Mouse (Mus musculus) activated CD4-positive, CD25-positive, alpha-beta regulatory T cell, adult 4 months (primary cell): ENCODE data around the gene Nup210l. TPM values are rescaled to one million over a fixed set of nuclear protein-coding genes. Genes with fewer than 3 reads are reported as not detected.

ENCODE experiments used
- ATAC-seq: one replicate; pipeline ENCODE4 v1.8.0; 2017
- polyA plus RNA-seq, 2 experiments: library from polyadenylated mRNA; unstranded; fragments of 100-300 nt; shearing (Covaris generic); gene quantifications; one replicate each; pipeline ENCODE4 v1.2.1; 2017

Gene Nup210l
- polyA plus RNA-seq, 2 experiments from 2014 or later = 0.15 to 0.37 TPM

DNA sequence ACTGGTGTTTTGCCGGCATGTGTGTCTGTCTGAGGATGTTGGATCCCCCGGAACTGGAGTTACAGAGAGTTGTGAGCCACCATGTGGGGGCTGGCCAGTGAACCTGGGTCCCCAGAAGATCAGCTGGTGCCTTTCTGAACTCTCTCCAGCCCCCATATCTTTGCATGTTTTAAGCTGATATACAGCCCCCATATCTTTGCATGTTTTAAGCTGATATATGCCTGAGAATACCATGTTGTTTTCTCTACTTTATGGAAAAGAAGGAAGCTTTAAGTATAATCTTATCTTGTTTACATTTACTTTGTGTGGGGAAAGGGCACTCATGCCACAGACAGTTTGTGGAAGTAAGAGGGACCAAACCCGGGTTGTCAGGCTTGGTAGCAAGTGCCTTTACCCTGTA is 75.6 kb downstream of the Nup210l start:
- no peak for ATAC-seq

DNA sequence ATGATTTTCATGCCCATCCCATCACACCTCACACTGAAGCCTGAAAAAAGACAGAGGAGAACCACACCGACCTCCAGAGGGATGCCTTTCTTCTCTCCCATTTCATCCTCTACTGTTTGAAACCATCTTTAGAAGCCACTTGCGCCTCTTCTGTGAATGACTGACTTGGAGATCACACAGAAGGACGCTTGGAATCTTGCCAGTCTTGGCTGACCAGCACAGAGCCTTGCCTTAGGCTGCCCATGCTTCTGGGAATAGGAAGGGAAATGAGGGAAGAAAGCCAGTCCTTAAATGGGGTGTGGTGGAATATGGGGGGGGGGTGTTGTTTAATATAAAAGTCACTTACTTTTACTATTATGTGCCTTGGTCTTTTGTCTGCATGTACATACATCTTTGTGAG is 79.6 kb downstream of the Nup210l start:
- ATAC-seq = no peak

DNA sequence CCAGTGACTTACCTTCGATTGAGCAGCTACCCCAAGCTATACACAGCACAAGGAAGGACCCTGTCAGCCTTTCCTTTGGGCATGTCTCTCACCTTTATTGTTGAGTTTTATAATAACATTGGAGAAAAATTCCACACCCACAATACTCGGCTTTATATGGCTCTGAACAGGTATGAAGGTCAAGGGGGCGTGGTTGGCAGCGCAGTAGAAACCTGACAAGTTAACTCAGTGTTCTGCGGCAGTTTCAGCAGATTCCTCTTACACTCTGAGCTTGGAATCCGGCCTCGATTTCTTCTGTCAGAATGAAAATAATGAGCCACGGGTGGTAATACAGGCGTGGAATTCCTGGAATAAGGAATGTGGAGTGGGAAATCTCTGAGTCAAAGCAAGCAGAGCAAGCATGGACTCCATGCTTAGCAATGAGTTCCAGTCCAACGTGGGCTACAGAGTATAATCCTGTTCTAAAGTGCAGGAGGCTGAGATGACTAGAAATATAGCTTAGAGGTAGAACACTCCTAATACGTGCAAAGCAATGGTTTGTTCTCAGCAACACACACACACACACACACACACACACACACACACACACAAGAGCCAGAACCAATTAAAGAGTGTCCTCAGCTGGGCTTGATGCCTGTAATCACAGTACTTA is 87.1 kb downstream of the Nup210l start:
- ATAC-seq = no peak

DNA sequence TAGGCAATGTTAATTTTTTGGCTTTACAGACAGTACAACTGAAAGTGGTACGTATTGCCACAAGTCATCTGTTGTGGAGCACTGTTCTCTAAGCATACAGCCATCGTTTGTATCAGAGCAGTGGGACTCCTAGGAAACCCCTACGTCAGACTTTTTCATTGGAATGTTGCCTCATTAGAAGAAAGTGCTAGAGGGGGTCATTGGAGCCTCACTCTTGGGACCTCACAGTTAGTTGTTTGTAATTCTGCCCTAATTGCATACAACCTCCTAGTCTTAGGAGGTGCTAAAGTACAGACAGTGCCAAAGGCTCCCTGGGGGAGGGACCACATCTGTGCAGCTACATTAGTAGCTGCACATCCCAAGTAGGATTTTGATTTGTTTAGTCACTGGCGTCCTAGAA is 90.8 kb downstream of the Nup210l start:
- ATAC-seq = no peak

DNA sequence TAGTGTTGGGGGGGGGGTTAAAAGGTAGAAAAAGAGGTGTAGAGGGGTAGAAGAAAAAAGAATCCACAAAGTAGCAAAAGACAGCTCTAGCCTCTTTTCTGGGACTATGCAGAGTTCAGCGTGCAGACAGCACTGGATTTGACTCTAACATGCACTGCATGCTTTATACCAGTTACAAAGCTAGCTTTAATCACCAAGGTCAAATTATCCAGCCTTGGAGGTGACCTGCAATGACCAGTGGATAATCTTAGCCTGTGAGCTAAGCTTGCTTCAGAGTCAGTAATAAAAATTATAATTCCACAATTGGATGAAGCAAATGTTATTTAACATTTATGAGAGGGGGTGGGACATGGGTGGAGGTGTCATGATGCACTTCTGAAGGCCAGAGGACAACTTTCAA is 91.7 kb downstream of the Nup210l start:
- ATAC-seq = no peak

DNA sequence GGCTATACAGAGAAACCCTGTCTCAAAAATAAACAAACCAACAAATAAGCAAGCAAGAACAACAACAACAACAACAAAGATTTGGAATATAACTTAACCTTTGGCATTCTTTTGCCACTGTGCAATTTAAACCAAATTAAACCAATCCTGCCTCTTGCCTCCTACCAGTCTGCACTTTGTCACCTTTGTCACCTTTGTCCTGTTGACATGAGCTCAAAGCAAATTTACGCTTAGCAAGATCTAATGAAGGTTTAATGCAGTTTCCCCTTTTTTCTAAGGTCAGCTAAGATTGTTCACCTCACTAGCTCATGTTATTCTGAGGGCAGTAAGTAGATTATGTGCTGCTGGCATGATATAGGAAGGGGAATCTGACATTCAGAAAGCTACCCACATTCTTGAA is 93.6 kb downstream of the Nup210l start:
- ATAC-seq = no peak

DNA sequence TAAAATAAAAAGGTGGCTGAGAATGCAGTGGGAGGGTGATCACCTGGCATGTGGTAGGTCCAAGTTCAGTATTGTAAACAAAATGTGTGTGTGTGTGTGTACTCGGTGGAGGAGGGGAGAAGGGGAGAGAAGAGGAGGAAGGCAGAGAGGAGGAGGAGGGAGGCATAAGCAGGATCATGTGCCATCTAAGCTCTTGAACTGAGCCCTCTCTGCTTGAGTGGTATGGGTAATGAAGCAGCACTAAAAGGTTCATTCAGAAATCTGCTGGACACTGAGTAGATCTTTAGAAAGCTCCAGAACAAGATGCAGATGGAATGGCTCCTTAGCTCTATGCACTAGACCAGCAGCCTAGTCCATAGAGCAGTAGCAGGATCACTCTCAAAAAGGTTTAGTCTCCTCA is 99.0 kb downstream of the Nup210l start:
- no peak for ATAC-seq

DNA sequence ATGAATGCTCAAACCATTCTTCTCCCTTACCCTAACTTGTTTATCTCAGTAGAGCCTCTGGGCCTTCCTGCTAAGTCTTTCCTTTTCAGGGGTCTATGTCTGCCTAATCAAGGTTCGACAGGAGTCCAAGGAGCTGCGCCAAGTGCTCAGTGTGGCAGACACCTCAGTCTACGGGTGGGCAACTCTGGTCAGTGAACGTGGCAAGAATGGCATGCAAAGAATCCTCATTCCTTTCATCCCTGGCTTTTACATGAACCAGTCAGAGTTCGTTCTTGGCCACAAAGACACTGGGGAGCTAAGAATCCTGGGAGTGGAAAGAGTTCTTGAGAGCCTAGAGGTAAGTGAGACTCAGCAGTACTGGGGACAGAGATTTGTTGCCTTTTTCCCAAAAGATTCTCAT is 99.7 kb downstream of the Nup210l start:
- ATAC-seq = no peak

DNA sequence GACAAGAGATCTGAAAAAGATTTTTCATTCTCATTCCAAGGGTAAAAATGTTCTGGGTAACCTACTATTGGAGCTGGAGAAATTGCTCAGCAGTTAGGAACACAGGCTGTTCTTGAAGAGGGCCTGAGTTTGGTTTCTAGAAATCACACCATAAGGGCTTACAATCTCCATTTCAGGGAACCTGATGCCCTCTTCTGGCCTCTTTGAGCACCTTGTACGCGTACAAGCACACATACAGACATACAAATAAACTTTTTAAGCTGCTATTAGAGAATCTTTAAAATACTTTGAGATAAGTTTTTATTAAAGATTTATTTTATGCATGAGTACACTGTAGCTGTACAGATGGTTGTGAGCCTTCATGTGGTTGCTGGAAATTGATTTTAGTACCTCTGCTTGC is 100.7 kb downstream of the Nup210l start:
- no peak for ATAC-seq

DNA sequence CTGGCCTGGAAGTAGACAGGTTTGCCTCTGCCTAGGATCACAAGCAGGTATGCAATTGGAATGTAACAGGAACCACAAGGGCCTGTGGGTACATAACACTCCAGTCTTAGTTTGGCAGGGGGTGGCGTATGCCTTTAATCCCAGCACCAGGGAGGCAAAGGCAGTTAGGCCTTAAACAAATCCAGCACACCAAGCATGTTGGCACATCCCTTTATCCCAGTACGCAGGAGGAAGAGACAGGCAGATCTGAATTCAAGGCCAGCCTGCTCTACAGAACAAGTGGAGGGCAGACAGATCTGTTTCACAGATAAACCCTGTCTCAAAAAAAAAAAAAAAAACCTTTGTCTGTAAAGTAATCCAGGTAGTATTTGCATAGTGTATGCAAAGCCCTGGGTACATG is 104.7 kb downstream of the Nup210l start:
- ATAC-seq = no peak

DNA sequence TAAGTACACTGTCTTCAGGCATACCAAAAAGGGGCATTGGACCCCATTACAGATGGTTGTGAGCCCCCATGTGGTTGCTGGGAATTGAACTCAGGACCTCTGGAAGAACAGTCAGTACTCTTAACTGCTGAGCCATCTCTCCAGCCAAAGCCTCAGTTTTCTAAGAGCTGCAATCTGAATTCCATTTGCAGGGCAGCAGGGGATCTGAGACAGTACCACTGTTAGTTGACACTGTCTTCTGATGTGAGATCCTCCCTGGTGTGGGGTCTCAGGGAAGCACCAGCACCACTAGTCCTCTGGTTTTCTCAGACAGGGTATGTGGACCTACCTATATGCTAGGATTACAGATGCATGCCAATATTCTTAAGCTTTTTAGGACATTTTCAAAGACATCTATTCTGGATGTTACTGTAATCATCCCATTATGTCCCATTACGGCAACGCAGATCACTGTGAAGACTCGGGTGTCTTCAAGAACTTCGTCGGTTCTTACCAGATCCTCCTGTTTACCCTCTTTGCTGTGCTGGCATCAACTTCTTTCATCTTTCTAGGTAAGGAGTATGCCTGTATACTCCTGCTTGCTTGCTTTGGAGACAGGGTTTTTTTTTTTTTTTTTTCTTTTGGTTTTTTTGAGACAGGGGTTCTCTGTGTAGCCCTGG is 106.1 kb downstream of the Nup210l start:
- ATAC-seq = no peak

DNA sequence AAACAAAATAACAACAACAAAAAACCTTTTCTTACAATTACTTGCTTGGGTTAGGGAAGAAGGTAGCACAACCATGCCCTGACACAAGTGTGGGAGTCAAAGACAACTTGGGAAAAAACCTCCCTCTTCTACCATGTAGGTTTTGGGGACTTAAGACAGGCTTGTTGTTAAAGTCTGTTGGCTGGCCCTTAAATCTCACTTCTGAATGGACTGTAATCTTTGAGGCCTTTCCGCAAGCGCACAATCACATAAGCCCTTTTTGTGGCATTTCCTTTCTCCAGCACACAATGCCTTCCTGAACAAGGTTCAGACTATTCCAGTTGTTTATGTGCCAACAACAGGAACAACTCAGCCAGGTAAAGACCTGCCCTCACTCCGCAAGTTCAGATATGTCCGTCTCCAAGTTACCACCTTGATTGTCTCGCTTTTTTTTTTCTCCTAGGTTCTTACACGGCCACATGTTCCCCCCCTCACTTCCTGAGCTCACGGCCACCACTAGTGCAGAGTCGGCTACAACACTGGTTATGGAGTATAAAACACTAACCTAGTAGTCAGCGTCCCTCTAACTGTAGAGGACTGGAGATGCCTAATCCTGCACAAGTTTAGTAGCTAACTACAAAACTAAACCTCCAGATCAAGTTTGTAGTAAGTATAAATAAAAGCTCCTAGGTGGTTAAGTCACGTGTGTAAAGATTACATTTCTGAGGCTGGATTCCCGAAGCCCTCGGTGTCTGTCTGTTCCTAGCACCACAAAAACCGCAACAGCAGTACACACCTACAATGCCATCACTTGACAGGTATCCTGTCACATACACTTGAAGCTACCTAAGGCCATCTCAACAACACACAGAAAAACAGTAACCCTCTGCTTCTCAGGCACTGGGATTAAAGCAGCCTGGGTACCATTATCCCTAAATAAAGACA is 107.8 kb downstream of the Nup210l start:
- peak; percentile 13 for ATAC-seq

DNA sequence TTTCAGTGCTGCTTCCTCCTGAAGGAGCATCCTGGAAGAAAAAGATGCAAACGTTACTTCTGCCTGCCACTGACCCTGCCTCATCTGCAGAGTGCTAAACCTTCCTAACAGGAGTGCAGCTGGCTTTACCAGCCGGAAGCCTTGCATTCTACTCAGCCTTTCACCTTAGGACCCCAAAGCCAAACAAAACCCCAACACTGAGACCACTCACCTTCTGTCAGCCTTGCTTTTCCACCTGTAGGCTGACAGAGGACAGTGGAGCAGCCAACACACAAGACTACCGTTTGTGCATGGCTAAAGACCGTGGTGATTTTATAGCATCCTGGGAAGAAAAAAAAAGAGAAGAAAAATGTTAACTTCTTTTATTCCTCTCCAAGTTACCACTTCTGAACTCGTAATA is 108.8 kb downstream of the Nup210l start:
- ATAC-seq = no peak

DNA sequence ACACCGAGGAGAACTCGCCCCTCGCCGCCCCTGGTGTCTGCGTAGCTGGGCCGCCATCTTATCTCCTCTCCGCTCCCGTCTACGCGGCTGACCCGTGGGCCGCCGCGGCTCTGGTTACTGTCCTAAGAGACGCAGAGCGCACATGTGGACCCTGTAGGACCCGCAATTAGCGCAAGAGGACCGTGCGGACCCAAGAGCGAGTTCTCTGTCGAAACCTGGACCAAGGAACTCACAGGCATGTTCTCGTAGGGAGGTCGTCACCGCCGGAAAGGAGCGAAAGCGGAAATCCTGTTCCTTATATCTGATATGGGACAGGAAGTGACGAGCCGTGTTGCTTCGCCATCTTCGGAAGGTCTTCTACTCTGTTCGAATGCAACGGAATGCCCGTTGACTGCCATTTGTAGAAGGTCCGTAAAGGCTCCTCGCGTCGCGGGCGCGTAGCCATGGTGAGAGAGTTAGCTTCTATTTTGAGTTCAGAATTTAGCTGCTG is 109.5 kb downstream of the Nup210l start, which contains the start of the genes Rps27 and Rab13:
Rps27 (minus strand) TSS at position 275 of the 490 bp plus-strand sequence.
Rab13 (plus strand) TSS at position 319 of the 490 bp plus-strand sequence.
- ATAC-seq = peak; percentile 95

DNA sequence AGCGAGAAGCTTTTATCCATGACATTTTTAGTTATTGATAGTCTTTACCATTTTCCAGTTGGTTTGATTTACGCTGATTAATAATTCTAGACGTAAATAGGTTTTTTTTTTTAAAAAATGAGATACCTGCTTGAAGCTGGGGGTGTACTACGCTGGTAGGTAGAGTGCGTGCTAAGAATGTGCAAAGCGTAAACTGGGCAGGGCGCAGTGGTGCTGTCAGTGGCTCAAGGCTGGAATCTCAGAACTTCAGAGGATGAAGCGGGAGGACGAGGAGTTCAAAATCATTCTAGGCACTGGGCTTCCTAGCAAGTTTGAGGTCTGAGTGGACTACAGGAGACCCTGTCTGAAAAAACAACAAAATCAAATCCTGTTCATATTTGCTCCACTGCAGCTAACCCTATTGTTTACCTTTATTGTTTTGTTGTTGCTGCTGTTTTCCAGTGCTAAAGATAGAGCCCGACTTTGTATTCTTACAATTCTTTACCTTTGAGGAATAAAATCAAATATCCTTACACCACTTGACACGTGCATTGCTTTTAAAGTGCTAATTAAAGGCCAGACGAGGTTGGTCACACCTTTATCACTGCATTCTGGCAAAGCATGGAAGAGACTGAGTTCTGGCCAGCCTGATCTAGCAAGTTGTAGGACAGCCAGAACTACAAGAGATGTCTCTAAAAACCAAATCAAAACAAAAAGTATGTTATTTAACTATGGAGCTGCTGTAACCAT is 110.2 kb downstream of the Nup210l start:
- no peak for ATAC-seq

DNA sequence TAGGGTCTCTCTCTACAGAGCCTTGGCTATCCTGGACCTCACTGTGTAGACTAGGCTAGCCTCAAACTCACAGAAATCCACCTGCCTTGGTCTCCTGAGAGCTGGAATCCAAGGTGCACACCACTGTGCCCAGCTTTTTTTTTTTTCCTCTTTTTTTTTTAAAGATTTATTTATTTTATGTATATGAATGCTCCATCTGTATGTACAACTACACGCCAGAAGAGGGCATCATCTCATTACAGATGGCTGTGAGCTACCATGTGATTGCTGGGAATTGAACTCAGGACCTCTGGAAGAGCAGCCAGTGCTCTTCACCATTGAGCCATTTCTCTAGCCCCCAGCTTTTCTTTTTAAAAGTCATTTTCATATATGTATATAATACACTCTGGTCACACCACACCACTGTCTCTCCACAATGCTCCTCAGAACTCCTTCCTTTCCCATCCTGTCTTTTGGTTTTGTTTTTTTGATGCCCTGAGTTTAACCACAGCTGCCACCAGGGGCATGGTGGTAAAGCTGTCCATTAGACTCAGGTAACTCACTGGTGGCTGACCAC is 112.0 kb downstream of the Nup210l start:
- ATAC-seq = no peak

DNA sequence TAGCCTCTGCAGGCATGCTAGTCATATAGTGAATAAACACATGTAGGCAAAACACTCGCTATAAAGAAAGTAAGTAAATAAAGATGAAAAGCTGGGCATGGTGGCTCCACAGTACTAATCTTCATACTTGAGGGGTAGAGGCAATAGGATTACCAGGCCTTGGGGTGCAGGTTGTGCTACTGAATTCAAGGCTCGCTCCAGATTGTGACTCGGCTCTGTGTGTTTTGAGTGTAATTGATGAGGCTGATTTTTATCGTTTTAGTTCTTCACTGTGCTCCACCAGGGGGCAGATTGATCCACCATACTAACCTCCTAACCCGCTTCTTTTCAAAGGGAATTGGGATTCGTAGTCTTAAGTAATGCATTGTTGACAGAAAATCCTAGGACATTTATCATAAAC is 116.2 kb downstream of the Nup210l start:
- peak; percentile 69 for ATAC-seq

DNA sequence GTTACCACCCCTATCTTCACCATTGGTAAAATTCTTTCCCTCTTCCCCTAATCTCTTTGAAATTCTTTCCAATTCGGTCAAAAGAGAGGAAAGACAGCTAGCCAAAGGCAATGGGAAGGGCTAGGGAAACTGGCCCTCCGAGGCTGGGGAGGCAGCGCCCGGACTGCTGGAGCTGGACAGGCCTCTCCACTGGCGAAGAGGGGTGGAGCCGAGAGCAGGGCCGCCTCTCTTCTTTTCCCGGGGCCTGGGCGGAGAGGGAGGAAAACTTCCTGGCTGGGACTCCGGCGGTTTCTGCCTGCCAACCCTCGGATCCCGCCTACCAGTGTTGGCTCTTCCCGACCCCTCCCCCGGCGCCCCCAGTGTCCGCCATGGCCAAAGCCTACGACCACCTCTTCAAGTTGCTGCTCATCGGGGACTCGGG is 116.6 kb downstream of the Nup210l start:
- ATAC-seq = no peak

DNA sequence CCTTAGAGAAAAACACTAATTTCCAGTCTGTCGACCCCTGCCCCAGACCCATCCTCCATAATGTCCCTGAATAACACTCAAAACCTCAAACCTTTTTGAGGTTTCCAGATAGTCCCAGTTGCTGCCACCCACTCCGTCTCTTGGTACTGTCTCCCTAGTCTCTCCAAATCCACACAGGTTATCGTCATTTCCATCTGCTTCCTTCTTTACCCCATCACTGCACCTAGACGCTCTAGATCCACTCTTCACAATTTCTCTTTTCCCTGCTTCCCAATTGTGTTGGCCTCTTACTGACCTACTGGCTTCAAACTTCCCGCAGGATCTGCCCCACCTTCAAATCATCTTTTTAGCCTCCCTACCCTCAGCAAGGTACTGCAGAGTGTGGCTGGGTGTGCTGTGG is 117.2 kb downstream of the Nup210l start:
- ATAC-seq = no peak

DNA sequence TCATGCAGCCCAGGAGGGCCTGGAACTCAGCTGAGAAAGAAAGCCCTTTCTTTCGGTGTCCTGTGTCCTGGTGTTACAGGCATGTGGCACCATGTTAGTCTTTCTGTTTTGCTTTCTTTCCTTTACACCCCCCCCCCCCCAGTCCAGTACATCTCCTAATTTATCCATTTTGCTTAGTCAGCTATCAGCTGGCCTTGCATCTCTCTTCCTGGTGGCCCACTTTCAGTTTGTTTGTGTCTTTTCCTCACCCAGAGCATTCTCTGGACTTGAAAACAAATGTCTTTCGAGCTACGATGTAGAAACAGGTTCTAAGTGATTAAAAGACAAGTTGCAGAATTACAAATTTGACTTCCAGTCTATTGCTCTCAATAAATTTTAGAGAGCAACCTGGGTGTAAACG is 118.5 kb downstream of the Nup210l start:
- ATAC-seq = no peak

DNA sequence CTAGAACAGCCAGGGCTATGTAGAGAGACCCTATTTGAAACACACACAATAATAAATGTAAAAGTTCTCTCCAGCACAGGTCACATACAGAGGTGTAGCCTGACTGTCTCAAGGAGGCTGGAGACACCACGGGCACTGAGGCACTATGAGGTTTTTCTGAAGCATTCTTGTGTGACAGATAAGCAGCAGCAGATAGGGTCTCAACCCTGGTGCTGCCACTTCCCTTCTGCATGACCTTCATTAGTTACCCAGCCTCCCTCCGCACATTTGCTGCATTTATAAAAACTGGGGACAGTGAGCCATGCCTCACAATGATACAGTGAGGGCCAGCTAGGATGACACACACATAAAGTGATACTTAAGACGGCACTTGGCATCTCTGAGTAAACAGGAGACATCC is 119.0 kb downstream of the Nup210l start:
- ATAC-seq = no peak

DNA sequence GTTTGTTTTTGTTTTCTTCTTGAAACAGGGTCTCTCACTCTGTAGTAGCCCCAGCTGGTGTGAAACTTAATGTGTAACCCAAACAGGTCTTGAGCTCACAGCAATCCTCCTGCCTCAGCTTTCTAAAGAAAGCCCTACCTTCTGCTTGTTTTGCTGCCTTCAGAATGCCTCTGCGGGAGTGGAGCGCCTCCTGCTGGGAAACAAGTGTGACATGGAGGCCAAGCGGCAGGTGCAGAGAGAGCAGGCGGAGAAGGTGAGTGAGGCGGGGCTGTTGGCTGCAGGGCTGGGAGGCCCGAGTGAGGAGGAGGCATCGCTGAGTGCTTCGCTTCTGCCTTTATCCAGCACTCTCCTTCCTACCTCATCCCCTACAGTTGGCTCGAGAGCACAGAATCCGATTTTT is 120.4 kb downstream of the Nup210l start:
- ATAC-seq = no peak
